Mouse (Mus musculus) intestine, embryonic 14.5 days (tissue): ENCODE data around the gene Gcc2. TPM values are rescaled to one million over a fixed set of nuclear protein-coding genes. Genes with fewer than 3 reads are reported as not detected.
A peak's percentile ranks its signal among the peaks of the same experiment; 100 is the strongest.
"Not testable (repeated sequence)": the region's sequence is repeated elsewhere in the genome, so short reads cannot be mapped to it uniquely, and the experiment has no call there.

Source experiments
- ATAC-seq: fragments of 200-750 bp; cut with Nextera tagmentation; replicated peaks from 2 replicates; pipeline ENCODE4 v1.8.0; 2017; ENCODE audit warnings: low read depth, moderate number of reproducible peaks, moderate TSS enrichment, moderate library complexity; ENCODE audit not compliant: low FRiP score, low TSS enrichment
- DNase-seq: peaks from one replicate; pipeline ENCODE4 v3.0.0-alpha.2; 2018; ENCODE audit warnings: low spot score
- H3K27ac ChIP-seq: fragments of 300-500 bp; sonication (generic); 2 replicates; pipeline ENCODE4 v1.5.1; 2014; ENCODE audit warnings: low read depth, mild to moderate bottlenecking, control low read depth
- H3K27me3 ChIP-seq: fragments of 300-500 bp; sonication (generic); replicated peaks from 2 replicates; pipeline ENCODE4 v1.6.1; 2014; ENCODE audit warnings: low read length, control low read depth; ENCODE audit not compliant: control insufficient read depth, insufficient read depth
- H3K36me3 ChIP-seq: fragments of 300-500 bp; sonication (generic); 2 replicates; pipeline ENCODE4 v1.6.1; 2014; ENCODE audit warnings: low read length, control low read depth; ENCODE audit not compliant: control insufficient read depth, insufficient read depth
- H3K4me1 ChIP-seq: fragments of 300-500 bp; sonication (generic); replicated peaks from 2 replicates; pipeline ENCODE4 v1.6.1; 2014; ENCODE audit warnings: low read length, control low read depth, mixed read lengths; ENCODE audit not compliant: control insufficient read depth, insufficient read depth
- H3K4me2 ChIP-seq: fragments of 300-500 bp; sonication (generic); 2 replicates; pipeline ENCODE4 v1.6.1; 2014; ENCODE audit warnings: low read length
- H3K4me3 ChIP-seq: fragments of 300-500 bp; sonication (generic); 2 replicates; pipeline ENCODE4 v1.5.1; 2014; ENCODE audit warnings: low read depth, low read length, control low read depth, mixed read lengths
- H3K9ac ChIP-seq: fragments of 300-500 bp; sonication (generic); 2 replicates; pipeline ENCODE4 v1.6.1; 2014; ENCODE audit warnings: mild to moderate bottlenecking, low read length
- H3K9me3 ChIP-seq: fragments of 300-500 bp; sonication (generic); 2 replicates; pipeline ENCODE4 v1.6.1; 2016; ENCODE audit warnings: low read length, control low read depth; ENCODE audit not compliant: control insufficient read depth
- WGBS: fragments of 180-500 bp; shearing (Covaris S2); extraction: QIAGEN DNeasy Blood & Tissue Kit; methylation state at CpG from one replicate; pipeline ENCODE4 v1.1.7; 2014; 5-methylcytosine and 5-hydroxymethylcytosine counted together
- polyA plus RNA-seq: library from polyadenylated mRNA; unstranded; fragments of >200 nt; fragmentation: Nextera tagmentation; extraction: Ambion mirVana; gene quantifications from 2 replicates; pipeline ENCODE4 v1.2.1, GENCODE M21; 2014

Gene Gcc2
- polyA plus RNA-seq, 1 experiment from 2014 or later: 65.5 TPM

DNA sequence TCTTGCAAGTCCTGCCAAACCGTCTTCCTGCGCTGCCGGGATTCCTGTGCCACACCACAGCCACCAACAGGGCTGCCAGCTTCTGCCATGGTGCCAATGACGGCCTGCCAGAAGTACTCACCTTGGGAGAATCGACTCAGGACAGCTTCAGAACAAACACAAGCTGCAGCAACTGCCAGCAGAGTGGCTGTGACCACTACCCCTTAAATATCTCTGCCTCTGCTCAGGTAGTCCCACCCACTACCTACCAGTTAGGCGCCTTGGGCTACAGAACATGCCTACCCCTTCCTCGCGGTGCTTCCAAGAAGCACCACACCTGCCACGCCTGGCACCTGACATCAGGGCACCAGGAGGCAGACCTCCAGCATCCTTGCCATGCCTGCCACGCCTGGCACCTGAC, 18.7 kb upstream of the Gcc2 start, which contains the start of gene Gm4981:
Gm4981 (minus strand) TSS at position 89 of the 400 bp plus-strand sequence.
- Histone ChIP-seq H3K9ac (no peak within 1 kb of the TSS), H3K27ac (no peak within 1 kb of the TSS), H3K4me2 (no peak within 1 kb of the TSS), H3K36me3 (no peaks in the 10 kb centered on the region), H3K9me3 (peaks cover 9% of the 10 kb centered on the region), H3K4me3 (no peak within 1 kb of the TSS), H3K4me1 (no peaks in the 10 kb centered on the region), H3K27me3 (no peaks in the 10 kb centered on the region)
- ATAC-seq: no peak
- DNase-seq: no peak
- WGBS: 84% methylated on average over 10 of the region's 10 CpGs

DNA sequence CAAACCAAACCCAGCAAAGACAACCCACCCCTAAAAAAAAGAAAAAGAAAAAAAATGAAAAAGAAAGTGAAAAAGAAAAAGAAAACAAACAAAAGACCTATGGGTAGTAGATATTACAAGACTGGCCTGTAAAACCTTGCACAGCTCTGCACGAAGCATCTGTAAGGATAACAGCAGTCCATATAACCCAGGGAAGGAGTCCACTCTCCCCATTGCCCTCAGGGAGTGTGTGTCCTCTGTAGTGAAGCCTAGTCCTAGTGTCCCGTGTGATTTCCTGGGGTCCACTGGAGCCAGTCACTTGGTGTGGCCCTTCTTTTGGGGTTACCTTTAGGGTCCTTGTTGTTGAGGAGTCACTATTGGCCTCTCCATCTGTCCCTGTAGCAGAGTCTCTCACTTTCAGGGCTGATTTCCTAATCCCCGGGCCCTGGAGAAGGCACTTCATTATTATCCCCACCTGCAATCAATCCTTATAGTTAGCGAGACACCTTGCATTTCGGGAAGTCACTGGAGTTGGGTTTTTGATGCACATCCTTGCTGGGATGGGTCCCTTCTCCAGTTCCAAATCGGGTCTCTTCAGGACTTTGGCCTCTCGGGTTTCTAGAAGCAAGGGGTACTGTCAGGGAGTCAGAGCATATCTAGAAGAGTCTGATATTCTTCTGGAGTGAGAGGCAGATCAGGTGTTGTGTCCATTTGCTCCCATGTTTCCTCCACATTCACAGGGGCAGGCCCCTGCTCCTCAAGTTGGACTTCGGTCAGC, 16.1 kb upstream of the Gcc2 start:
- DNase-seq: peak; percentile 79
- H3K9ac ChIP-seq, H3K27ac ChIP-seq, H3K4me2 ChIP-seq, H3K9me3 ChIP-seq, H3K27me3 ChIP-seq, H3K4me1 ChIP-seq, H3K36me3 ChIP-seq, H3K4me3 ChIP-seq: not testable (repeated sequence)
- ATAC-seq: peak; percentile 82
- 85% methylated on average over 7 of the region's 8 CpGs for WGBS

DNA sequence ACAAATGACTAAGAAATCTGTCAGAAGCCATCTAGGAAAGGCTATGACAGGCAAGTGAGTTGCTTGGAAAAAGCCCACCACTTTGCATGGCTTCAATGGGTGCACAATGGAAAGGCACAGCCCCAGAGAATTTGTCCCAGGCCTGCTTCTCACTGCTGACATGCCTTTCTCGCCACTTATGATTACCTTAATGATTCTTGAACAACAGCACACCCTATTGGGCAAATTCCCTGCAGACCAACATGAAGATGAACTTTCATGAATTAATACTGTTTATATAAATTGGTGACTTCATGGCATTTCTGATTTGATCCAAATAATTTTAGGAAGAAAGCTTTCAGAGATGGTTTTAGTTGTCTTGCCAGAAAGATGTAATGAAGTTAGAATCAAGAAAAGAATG, 5.8 kb upstream of the Gcc2 start:
- ATAC-seq: no peak
- Histone ChIP-seq H3K9me3 (no peaks in the 10 kb centered on the region), H3K4me1 (no peaks in the 10 kb centered on the region; the same call in 1 of the 2 replicates), H3K27me3 (no peaks in the 10 kb centered on the region), H3K4me2 (no peak overlapping the region), H3K9ac (no peak overlapping the region), H3K27ac (no peak overlapping the region), H3K36me3 (no peaks in the 10 kb centered on the region), H3K4me3 (no peak overlapping the region)
- DNase-seq: no peak
- 29% methylated on average over 1 of the region's 1 CpGs for whole genome bisulfite sequencing

DNA sequence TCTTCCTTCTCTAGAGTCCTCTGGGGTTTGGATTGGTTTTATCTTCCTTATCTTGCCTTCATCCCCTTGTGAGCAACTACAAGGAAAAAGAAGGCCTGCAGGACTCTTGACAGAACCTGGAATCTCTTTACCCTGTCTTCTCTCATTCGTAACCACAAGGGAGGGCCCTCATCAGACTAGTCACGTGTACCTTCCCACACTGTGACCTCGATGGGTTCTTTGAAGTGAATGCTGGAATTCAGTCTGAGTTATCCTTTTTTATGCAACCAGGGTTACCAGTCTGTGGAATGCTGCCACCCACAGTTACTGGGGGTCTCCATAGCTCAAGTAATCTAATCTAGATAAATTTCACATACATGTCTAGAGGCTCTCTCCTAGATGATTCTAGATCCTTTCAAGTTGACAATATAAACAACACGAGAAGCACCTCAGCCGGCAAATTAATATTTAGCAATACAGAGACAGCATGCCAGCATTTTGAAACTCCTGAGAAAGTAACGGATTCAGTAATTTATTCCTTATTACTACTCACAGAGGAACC, 592 bp upstream of the Gcc2 start:
- H3K9me3 ChIP-seq: no peaks in the 10 kb centered on the region
- peak overlapping the region; percentile 72 for H3K9ac ChIP-seq
- no peaks in the 10 kb centered on the region for H3K27me3 ChIP-seq
- no peak overlapping the region for H3K27ac ChIP-seq
- peaks cover 20% of the 10 kb centered on the region for H3K36me3 ChIP-seq
- 42% methylated on average over 6 of the region's 6 CpGs for WGBS
- ATAC-seq (0 out of 2 replicates have a peak, but pooled peaks have one; percentile 12), DNase-seq (no peak)
- no peaks in the 10 kb centered on the region; the same call in 1 of the 2 replicates for H3K4me1 ChIP-seq
- peak overlapping the region; percentile 87 for H3K4me3 ChIP-seq
- H3K4me2 ChIP-seq: peak overlapping the region; percentile 60

DNA sequence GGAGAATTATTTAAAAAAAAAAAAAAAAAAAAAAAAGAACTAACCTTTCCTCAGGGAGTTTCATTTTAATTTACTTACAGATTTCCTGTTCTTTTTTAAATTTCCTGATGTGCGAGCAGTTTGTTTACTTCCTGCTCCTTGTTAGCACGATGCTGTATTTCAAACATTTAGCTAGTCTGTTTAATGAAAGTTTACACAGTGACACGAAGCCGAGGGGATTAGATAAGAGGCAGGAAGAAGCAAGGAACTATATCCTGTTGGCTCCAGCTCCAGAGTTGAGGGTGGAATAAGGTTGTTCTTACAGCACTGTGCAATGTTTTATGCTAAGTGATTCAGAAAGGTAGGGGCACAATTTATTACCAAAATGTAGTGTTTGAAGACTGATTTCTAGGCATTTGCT, 657 bp downstream of the Gcc2 start:
- H3K4me1 ChIP-seq: no peaks in the 10 kb centered on the region; the same call in 1 of the 2 replicates
- H3K4me2 ChIP-seq: peak overlapping the region; percentile 60
- H3K9me3 ChIP-seq: no peaks in the 10 kb centered on the region
- peak overlapping the region; percentile 87 for H3K4me3 ChIP-seq
- H3K27ac ChIP-seq: peak overlapping the region; percentile 74; the same call in 1 of the 2 replicates
- H3K36me3 ChIP-seq: peaks cover 29% of the 10 kb centered on the region
- H3K9ac ChIP-seq: peak overlapping the region; percentile 72
- WGBS: under 1% methylated on average over 4 of the region's 4 CpGs
- ATAC-seq (no peak), DNase-seq (no peak)
- H3K27me3 ChIP-seq: no peaks in the 10 kb centered on the region

DNA sequence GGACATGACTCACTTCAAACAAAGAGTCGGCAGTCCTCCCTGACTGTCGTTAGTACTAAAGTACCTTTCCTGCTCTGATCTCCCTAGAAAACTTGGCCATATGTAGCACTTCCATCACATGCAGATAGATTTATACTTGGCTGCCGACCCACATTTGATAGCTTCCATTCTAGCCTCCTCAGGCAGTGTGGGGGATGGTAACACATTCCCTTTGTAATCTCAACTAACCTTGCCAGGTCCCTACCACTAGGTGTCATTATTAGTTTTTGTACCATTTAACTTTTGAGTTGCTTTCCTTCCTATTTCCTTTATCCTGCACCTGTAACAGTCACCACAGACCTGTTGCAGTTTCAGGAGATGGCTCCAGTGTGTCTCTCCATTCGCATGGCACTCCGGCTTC, 3.2 kb downstream of the Gcc2 start:
- Histone ChIP-seq H3K36me3 (peaks cover 42% of the 10 kb centered on the region), H3K4me2 (no peak overlapping the region), H3K27me3 (no peaks in the 10 kb centered on the region), H3K27ac (no peak overlapping the region), H3K9me3 (no peaks in the 10 kb centered on the region), H3K9ac (no peak overlapping the region), H3K4me3 (no peak overlapping the region), H3K4me1 (no peaks in the 10 kb centered on the region; the same call in 1 of the 2 replicates)
- WGBS: 59% methylated on average over 5 of the region's 5 CpGs
- no peak for DNase-seq
- no peak for ATAC-seq

DNA sequence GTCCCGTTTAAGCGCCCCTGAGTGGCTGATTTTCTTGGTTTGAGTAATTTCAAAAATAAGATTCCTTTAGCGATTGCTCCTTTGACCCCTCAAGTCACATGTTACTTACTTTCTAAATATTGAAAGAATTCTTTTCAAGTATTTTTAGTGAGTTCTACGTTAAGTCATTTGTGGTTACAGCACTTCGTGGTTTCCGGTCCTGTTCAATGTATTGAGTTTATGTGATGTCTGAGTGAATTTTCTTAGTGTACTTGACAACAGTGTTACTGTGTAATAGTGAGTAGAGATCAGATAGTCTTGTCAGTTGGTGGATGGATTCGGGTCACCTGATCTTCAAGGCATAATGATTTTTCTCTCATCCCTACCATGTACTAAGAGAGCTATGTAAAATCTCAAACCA, 26.9 kb downstream of the Gcc2 start:
- no peak overlapping the region for H3K4me3 ChIP-seq
- H3K4me2 ChIP-seq: no peak overlapping the region
- WGBS: 93% methylated on average over 7 of the region's 7 CpGs
- H3K4me1 ChIP-seq: no peaks in the 10 kb centered on the region
- H3K27me3 ChIP-seq: no peaks in the 10 kb centered on the region
- DNase-seq: no peak
- H3K27ac ChIP-seq: no peak overlapping the region
- H3K36me3 ChIP-seq: peaks cover 68% of the 10 kb centered on the region
- no peaks in the 10 kb centered on the region for H3K9me3 ChIP-seq
- H3K9ac ChIP-seq: no peak overlapping the region
- ATAC-seq: no peak

DNA sequence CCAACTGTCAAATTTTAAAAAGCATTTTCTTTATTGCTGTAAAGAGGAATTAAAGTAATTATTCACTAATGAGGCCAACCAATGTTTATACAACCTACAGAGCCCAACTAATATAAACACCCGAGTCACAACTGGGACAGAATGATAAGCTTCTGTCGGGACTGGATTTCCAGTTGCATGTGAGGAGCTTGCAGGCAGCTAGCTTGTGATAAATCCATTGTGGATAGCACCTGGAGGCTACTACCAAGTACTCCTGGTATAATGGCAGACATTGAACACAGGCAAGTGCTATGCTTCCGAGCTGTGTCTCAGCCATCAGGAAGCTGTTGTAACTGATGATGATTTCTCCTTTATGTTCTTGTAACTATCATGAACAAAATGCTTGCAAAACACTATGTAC, 35.4 kb downstream of the Gcc2 start:
- no peak overlapping the region for H3K27ac ChIP-seq
- H3K4me1 ChIP-seq: no peaks in the 10 kb centered on the region
- 57% methylated on average over 3 of the region's 3 CpGs for WGBS
- no peaks in the 10 kb centered on the region for H3K9me3 ChIP-seq
- ATAC-seq (no peak), DNase-seq (no peak)
- H3K4me2 ChIP-seq: no peak overlapping the region
- H3K27me3 ChIP-seq: no peaks in the 10 kb centered on the region
- H3K4me3 ChIP-seq: no peak overlapping the region
- H3K9ac ChIP-seq: no peak overlapping the region
- peaks cover 94% of the 10 kb centered on the region for H3K36me3 ChIP-seq

DNA sequence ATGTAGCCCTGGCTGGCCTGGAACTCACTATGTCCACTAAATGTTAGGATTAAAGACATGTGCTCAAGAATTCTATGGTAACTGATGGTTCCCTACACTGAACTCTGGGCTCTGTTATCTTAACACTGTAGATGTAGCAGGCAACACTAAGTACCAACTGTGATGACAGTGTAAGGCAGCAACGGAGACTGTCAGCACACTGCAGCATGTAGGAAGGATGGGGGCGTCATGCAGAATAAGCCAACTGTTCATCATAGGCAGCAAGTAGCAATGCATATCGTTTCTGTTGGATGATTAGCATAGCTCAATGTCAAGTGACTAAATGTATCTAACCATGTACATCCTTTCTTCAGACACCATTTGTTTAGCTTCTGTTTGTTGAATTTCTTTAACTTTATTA, 38.9 kb downstream of the Gcc2 start:
- H3K4me1 ChIP-seq: no peaks in the 10 kb centered on the region
- no peak for DNase-seq
- no peak overlapping the region for H3K27ac ChIP-seq
- H3K4me2 ChIP-seq: no peak overlapping the region
- no peaks in the 10 kb centered on the region for H3K27me3 ChIP-seq
- H3K4me3 ChIP-seq: no peak overlapping the region
- H3K9ac ChIP-seq: no peak overlapping the region
- H3K9me3 ChIP-seq: no peaks in the 10 kb centered on the region
- peaks cover 94% of the 10 kb centered on the region for H3K36me3 ChIP-seq
- no peak for ATAC-seq
- 95% methylated on average over 3 of the region's 3 CpGs for WGBS
